Mouse (Mus musculus) B cell, adult 62 days (primary cell): ENCODE data around the gene Lrrfip1. TPM values are rescaled to one million over a fixed set of nuclear protein-coding genes. Genes with fewer than 3 reads are reported as not detected.

Source experiments
- total RNA-seq: library from RNA; stranded (reverse); gene quantifications from 4 replicates; pipeline ENCODE4 v1.2.4, GENCODE M21; 2023

Gene Lrrfip1
- total RNA-seq: 120 to 139 TPM (median 129 TPM) in 4 replicates

DNA sequence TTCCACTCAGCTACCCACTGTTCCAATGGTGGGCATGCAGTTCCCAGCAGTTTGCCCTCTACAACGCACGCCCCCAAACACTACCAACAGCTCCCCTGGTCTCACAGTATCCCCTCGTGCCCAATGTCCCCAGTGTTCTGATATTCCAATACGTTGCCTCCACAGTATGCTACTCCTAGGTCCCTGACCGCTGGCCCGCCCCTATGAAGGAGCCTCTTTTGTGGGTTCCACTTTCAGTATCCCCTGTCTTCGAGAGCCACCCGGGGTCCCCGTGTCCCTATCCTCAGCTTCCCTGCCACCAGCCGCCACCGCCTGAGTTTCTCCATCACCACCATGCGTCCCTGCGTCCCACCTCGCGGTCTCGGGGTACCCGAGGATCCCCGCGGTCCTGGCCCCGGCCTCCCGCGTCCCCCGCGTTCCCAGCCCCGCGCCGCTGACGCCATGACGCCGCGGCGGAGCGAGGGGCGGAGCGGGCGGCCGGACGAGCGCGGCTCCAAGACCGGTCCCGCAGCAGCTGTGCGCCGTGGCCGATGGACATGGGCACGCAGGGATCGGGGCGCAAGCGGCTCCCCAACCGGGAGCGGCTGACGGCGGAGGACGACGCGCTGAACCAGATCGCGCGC is at the start of gene Lrrfip1:
Gene Lrrfip1, plus strand, starts transcription at position 470 of the 623 bp plus-strand sequence.

DNA sequence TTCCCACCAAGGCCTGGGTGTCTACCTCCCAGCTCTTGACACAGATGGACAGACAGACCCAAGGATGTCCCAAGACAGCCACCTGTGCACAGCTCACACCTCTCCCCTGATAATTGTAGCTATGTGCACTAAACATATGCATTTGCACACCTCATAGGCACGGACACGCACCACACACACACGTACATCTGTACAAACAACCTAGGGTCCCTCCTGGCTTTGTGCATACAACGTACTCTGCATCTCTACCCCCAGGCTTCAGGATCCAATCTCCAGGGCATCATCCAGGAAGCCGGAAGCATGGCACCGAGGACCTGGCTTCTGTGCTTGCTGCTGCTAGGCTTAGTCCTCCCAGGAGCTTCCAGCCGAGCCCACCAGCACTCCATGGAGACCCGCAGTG is 45.7 kb upstream of the Lrrfip1 start, which contains the start of gene Prlh:
Gene Prlh, plus strand, starts transcription at position 301 of the 400 bp plus-strand sequence.

DNA sequence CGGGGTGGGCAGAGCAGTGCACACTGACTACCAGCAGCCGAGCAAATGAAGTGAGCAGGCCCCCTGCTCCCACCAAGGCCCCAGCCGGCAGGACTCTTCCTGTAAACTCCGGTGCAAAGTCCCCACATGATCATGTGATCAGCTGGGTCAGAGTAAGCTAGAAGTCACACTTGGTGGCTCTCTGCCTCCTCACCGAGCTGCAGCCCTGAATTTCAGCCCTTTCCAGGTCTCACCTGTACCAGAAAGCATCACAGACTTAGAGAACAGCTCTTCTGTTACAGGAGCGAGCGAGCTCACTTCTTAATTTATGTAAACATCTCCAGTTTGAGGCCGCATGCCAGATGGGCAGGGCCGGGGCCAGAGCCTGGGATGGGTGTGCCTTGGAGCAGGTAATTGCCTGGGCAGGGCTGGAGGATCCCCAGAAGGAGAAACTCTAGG is 29.2 kb upstream of the Lrrfip1 start, which contains the start of gene Rab17:
Gene Rab17, minus strand, starts transcription at position 315 of the 438 bp plus-strand sequence.

DNA sequence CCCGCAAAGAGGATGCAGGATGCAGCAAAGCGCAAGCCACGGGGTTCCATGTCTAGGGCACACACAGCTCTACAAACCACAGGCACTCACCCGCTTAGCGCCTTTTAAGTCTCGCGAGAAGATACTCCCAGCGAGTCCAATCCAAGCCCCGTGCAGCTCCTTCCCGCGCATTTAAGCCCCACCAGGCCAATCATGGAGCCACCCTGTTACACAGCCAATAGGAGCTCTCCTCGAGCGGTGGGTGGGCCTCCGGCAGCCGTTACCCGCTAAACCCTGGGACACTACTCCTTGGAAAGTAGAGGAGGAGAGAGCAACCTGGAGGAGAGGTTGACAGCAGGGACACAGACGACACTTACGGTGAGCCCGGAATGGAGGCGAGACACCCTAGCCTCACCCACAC is 146.3 kb downstream of the Lrrfip1 start, which contains the start of gene Rbm44:
Gene Rbm44, plus strand, starts transcription at position 277 of the 400 bp plus-strand sequence.

Other genes with a start within 250 kb of the Lrrfip1 start
- not detected in 4 replicates for gene Col6a3, start 154.8 kb upstream of the Lrrfip1 start, total RNA-seq
- not detected in 4 replicates for gene Mlph, start 83.7 kb upstream of the Lrrfip1 start, total RNA-seq
- gene Prlh, start 45.6 kb upstream of the Lrrfip1 start, total RNA-seq: not detected in 4 replicates
- not detected in 4 replicates for gene Rab17, start 29.1 kb upstream of the Lrrfip1 start, total RNA-seq
- gene Rbm44, start 146.4 kb downstream of the Lrrfip1 start, total RNA-seq: 0.95 to 3.1 TPM (median 1.2 TPM) in 4 replicates
- 0.39 to 0.69 TPM in 2 of 4 replicates, not detected in the others for gene Ramp1, start 181.1 kb downstream of the Lrrfip1 start, total RNA-seq